Mouse (Mus musculus): ENCODE measurements around the gene Pdlim1. TPM values are rescaled to one million over a fixed set of nuclear protein-coding genes. Genes with fewer than 3 reads are reported as not detected.

Gene Pdlim1
- total RNA-seq (2022), result 10 to 100 TPM; 10.5 to 13.6 (median 13.4) TPM

GRCm38 (mm10) chr19:40271308-40271892, at the start of gene Pdlim1:
TSS of gene Pdlim1 (minus strand) at chr19:40271842.
- DNase-seq (ENCODE audit: low spot score in 2 of 2), result no peak

- no peak for DNase-seq (ENCODE audit: low spot score in 2 of 2)
Observed at GRCm38 (mm10) chr19:40319199-40319598, 47.6 kb upstream of the Pdlim1 start.

- no peak for DNase-seq (ENCODE audit: low spot score in 2 of 2)
Observed at GRCm38 (mm10) chr19:40318511-40318910, 46.9 kb upstream of the Pdlim1 start.

- no peak for DNase-seq (ENCODE audit: low spot score in 2 of 2)
Observed at GRCm38 (mm10) chr19:40317001-40317400, 45.4 kb upstream of the Pdlim1 start.

GRCm38 (mm10) chr19:40314252-40314651, 42.6 kb upstream of the Pdlim1 start:
- no peak for DNase-seq (ENCODE audit: low spot score in 2 of 2)

- DNase-seq (ENCODE audit: low spot score in 2 of 2), result no peak
Observed at GRCm38 (mm10) chr19:40311631-40312030, 40.0 kb upstream of the Pdlim1 start.

GRCm38 (mm10) chr19:40310410-40311130, 38.9 kb upstream of the Pdlim1 start:
- DNase-seq (ENCODE audit: low spot score in 2 of 2), result no peak

- no peak for DNase-seq (ENCODE audit: low spot score in 2 of 2)
Observed at GRCm38 (mm10) chr19:40309911-40310310, 38.3 kb upstream of the Pdlim1 start.

- no peak for DNase-seq (ENCODE audit: low spot score in 2 of 2)
Observed at GRCm38 (mm10) chr19:40307550-40307949, 35.9 kb upstream of the Pdlim1 start.

- no peak for DNase-seq (ENCODE audit: low spot score in 2 of 2)
Observed at GRCm38 (mm10) chr19:40306631-40307030, 35.0 kb upstream of the Pdlim1 start.

GRCm38 (mm10) chr19:40305456-40305855, 33.8 kb upstream of the Pdlim1 start:
- no peak for DNase-seq (ENCODE audit: low spot score in 2 of 2)

- no peak for DNase-seq (ENCODE audit: low spot score in 2 of 2)
Observed at GRCm38 (mm10) chr19:40302916-40303315, 31.3 kb upstream of the Pdlim1 start.

GRCm38 (mm10) chr19:40302477-40302876, 30.8 kb upstream of the Pdlim1 start:
- DNase-seq (ENCODE audit: low spot score in 2 of 2), result no peak

GRCm38 (mm10) chr19:40299983-40300759, 28.5 kb upstream of the Pdlim1 start:
- DNase-seq (ENCODE audit: low spot score in 2 of 2), result peak; percentile 68 to 74

GRCm38 (mm10) chr19:40299182-40299581, 27.5 kb upstream of the Pdlim1 start:
- no peak for DNase-seq (ENCODE audit: low spot score in 2 of 2)

- peak; percentile 61 to 66 for DNase-seq (ENCODE audit: low spot score in 2 of 2)
Observed at GRCm38 (mm10) chr19:40298574-40298973, 26.9 kb upstream of the Pdlim1 start.

- no peak for DNase-seq (ENCODE audit: low spot score in 2 of 2)
Observed at GRCm38 (mm10) chr19:40297798-40298144, 26.1 kb upstream of the Pdlim1 start.

GRCm38 (mm10) chr19:40297078-40297797, 25.6 kb upstream of the Pdlim1 start:
- no peak for DNase-seq (ENCODE audit: low spot score in 2 of 2)

- DNase-seq (ENCODE audit: low spot score in 2 of 2), result no peak
Observed at GRCm38 (mm10) chr19:40294231-40294630, 22.6 kb upstream of the Pdlim1 start.

- DNase-seq (ENCODE audit: low spot score in 2 of 2), result no peak
Observed at GRCm38 (mm10) chr19:40293791-40294190, 22.1 kb upstream of the Pdlim1 start.

GRCm38 (mm10) chr19:40290099-40290724, 18.6 kb upstream of the Pdlim1 start:
- no peak for DNase-seq (ENCODE audit: low spot score in 2 of 2)

Data from layer of hippocampus, adult 8-10 months (tissue).